ENCODE assay signal across 8 mouse cellular contexts in the genomic region with DNA sequence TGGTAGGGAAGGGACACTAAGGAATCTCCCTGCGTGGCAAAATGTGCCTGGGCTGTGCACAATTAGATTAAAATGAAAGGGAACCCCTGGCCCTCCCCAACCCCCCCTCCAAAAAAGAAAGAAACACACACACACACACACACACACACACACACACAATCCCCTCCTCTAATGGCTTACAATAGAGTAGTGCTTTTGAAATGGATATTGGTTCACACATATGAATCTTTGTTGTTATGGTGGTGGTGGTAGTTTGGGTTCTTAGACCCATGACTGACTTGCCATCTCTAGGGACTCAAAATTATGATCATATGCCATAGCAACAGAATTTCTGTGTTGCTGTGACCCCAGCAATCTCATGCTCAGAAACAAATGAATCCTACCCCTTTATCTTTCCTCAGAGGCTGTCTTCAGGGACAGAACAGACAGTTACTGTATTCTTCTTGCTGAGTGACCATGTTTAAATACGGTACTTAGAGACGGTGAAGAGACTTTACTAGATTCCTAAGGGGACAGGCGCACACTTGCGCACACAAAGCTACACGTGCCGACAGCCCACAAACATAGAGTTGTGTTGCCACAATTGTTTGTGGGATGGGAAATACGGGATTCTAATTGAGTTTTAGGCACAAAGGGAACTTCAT.
DNase-seq lines count a peak whose midpoint lies in the region; ATAC-seq and TF ChIP-seq lines count a peak whose summit lies in the region.

No protein-coding gene starts in this region.

- ATAC-seq in lung, embryonic 14.5 days (ENCODE audit: insufficient read depth), result no peak
- ATAC-seq in forebrain, embryonic 14.5 days, result peak; percentile 9
- ATAC-seq in intestine, postnatal 0 days, result no peak
- peak; percentile 21 for ATAC-seq in neural tube, embryonic 15.5 days (ENCODE audit: low FRiP score)
- ATAC-seq in megakaryocyte progenitor cell, adult 5-6 weeks (replicated peaks; ENCODE audit: poor library complexity), result no peak

- TF ChIP-seq CTCF in lung, embryonic 14.5 days (IDR thresholded peaks at IDR 0.05; ENCODE audit: low read depth), result no peak
- TF ChIP-seq CTCF in lung, adult 2 months (IDR thresholded peaks at IDR 0.05; ENCODE audit: insufficient read depth, low read length), result no peak
- no peak for TF ChIP-seq CTCF in intestine, postnatal 0 days (IDR thresholded peaks at IDR 0.05; ENCODE audit: low read depth)

- H3K4me2 ChIP-seq in lung, embryonic 14.5 days, result peak overlapping the region; percentile 51
- peak overlapping the region; percentile 47 for H3K4me2 ChIP-seq in forebrain, embryonic 14.5 days (ENCODE audit: low read length)
- H3K4me2 ChIP-seq in intestine, postnatal 0 days (replicated peaks; ENCODE audit: low read depth), result peak overlapping the region; percentile 47; the same call in 1 of the 2 replicates
- peak overlapping the region; percentile 55 for H3K4me2 ChIP-seq in neural tube, embryonic 15.5 days

- DNase-seq in lung, embryonic 14.5 days, result no peak
- DNase-seq in lung, adult 2 months, result no peak
- no peak for DNase-seq in forebrain, embryonic 14.5 days (ENCODE audit: low spot score)
- DNase-seq in left cerebral cortex, adult 8-10 months (ENCODE audit: low spot score in 2 of 2), result no peak
- DNase-seq in layer of hippocampus, adult 9-10 months (ENCODE audit: low spot score), result no peak

- no peaks in the 10 kb centered on the region for H3K27me3 ChIP-seq in lung, embryonic 14.5 days (ENCODE audit: insufficient read depth, low read length)
- peaks cover 13% of the 10 kb centered on the region for H3K27me3 ChIP-seq in forebrain, embryonic 14.5 days (replicated peaks; ENCODE audit: control insufficient read depth, insufficient read depth, low read length)
- H3K27me3 ChIP-seq in intestine, postnatal 0 days (replicated peaks; ENCODE audit: control insufficient read depth, insufficient read depth, low read length), result no peaks in the 10 kb centered on the region
- peaks cover 9% of the 10 kb centered on the region; the same call in 1 of the 2 replicates for H3K27me3 ChIP-seq in neural tube, embryonic 15.5 days (replicated peaks)

- no peak for TF ChIP-seq POLR2A in lung, adult 2 months (IDR thresholded peaks at IDR 0.05; ENCODE audit: borderline replicate concordance, extremely low read depth, low read depth, low read length)

- no peaks in the 10 kb centered on the region for H3K9me3 ChIP-seq in lung, embryonic 14.5 days (ENCODE audit: low read depth, low read length)
- 0 out of 2 replicates have a peak, but pooled peaks cover 2% of the 10 kb centered on the region for H3K9me3 ChIP-seq in forebrain, embryonic 14.5 days (replicated peaks; ENCODE audit: control insufficient read depth, low read length)
- H3K9me3 ChIP-seq in intestine, postnatal 0 days (ENCODE audit: control insufficient read depth), result no peaks in the 10 kb centered on the region
- H3K9me3 ChIP-seq in neural tube, embryonic 15.5 days (replicated peaks), result no peaks in the 10 kb centered on the region

- no peaks in the 10 kb centered on the region for H3K36me3 ChIP-seq in lung, embryonic 14.5 days (ENCODE audit: insufficient read depth)
- no peaks in the 10 kb centered on the region for H3K36me3 ChIP-seq in forebrain, embryonic 14.5 days (ENCODE audit: control insufficient read depth, insufficient read depth, low read length)
- no peaks in the 10 kb centered on the region for H3K36me3 ChIP-seq in intestine, postnatal 0 days (ENCODE audit: control insufficient read depth, insufficient read depth)
- H3K36me3 ChIP-seq in neural tube, embryonic 15.5 days, result no peaks in the 10 kb centered on the region

- H3K4me3 ChIP-seq in lung, embryonic 14.5 days (ENCODE audit: low read depth, low read length), result no peak overlapping the region
- H3K4me3 ChIP-seq in lung, adult 2 months (replicated peaks; ENCODE audit: extremely low read depth, low read depth, low read length), result no peak overlapping the region
- H3K4me3 ChIP-seq in forebrain, embryonic 14.5 days (ENCODE audit: low read depth, low read length), result peak overlapping the region; percentile 15
- no peak overlapping the region for H3K4me3 ChIP-seq in intestine, postnatal 0 days (ENCODE audit: low read depth, low read length)
- peak overlapping the region; percentile 29; the same call in 1 of the 2 replicates for H3K4me3 ChIP-seq in neural tube, embryonic 15.5 days (replicated peaks)

- no peaks in the 10 kb centered on the region for H3K4me1 ChIP-seq in lung, embryonic 14.5 days (ENCODE audit: insufficient read depth)
- no peaks in the 10 kb centered on the region for H3K4me1 ChIP-seq in lung, adult 2 months (ENCODE audit: control insufficient read depth, insufficient read depth, low read length)
- H3K4me1 ChIP-seq in forebrain, embryonic 14.5 days (ENCODE audit: control insufficient read depth, insufficient read depth, low read length), result peaks cover 19% of the 10 kb centered on the region
- no peaks in the 10 kb centered on the region for H3K4me1 ChIP-seq in intestine, postnatal 0 days (replicated peaks; ENCODE audit: control insufficient read depth, insufficient read depth, low read length)
- H3K4me1 ChIP-seq in neural tube, embryonic 15.5 days, result peaks cover 24% of the 10 kb centered on the region

- no peak overlapping the region for H3K9ac ChIP-seq in lung, embryonic 14.5 days
- H3K9ac ChIP-seq in forebrain, embryonic 14.5 days (ENCODE audit: low read length), result peak overlapping the region; percentile 7; the same call in 1 of the 2 replicates
- no peak overlapping the region for H3K9ac ChIP-seq in intestine, postnatal 0 days (ENCODE audit: low read depth, low read length)
- peak overlapping the region; percentile 36; the same call in 1 of the 2 replicates for H3K9ac ChIP-seq in neural tube, embryonic 15.5 days (replicated peaks)

- 71% methylated on average over 8 of the region's 8 CpGs for WGBS in lung, embryonic 14.5 days
- 73% methylated on average over 8 of the region's 8 CpGs for WGBS in lung, adult 2 months
- WGBS in forebrain, embryonic 14.5 days, result 20% methylated on average over 8 of the region's 8 CpGs
- 78% methylated on average over 8 of the region's 8 CpGs for WGBS in intestine, postnatal 0 days
- 29% methylated on average over 8 of the region's 8 CpGs for WGBS in neural tube, embryonic 15.5 days

- H3K27ac ChIP-seq in lung, embryonic 14.5 days (ENCODE audit: low read depth), result no peak overlapping the region
- H3K27ac ChIP-seq in forebrain, embryonic 14.5 days (ENCODE audit: low read depth, low read length), result peak overlapping the region; percentile 88
- H3K27ac ChIP-seq in intestine, postnatal 0 days (ENCODE audit: low read depth, low read length), result no peak overlapping the region
- H3K27ac ChIP-seq in neural tube, embryonic 15.5 days (replicated peaks), result peak overlapping the region; percentile 63; the same call in 1 of the 2 replicates

Comparison
In these comparisons a context has a peak if more than half of its experiments do, and no peak if none do; other contexts are left out.
1. ATAC-seq: peak in forebrain, embryonic 14.5 days (single experiment) and neural tube, embryonic 15.5 days (single experiment); none in lung, embryonic 14.5 days (single experiment), intestine, postnatal 0 days (single experiment) and megakaryocyte progenitor cell, adult 5-6 weeks (single experiment).
2. H3K27ac ChIP-seq: peak in forebrain, embryonic 14.5 days (single experiment) and neural tube, embryonic 15.5 days (single experiment); none in lung, embryonic 14.5 days (single experiment) and intestine, postnatal 0 days (single experiment).
3. H3K4me3 ChIP-seq: peak in forebrain, embryonic 14.5 days (single experiment) and neural tube, embryonic 15.5 days (single experiment); none in lung, embryonic 14.5 days (single experiment), lung, adult 2 months (single experiment) and intestine, postnatal 0 days (single experiment).
4. H3K9ac ChIP-seq: peak in forebrain, embryonic 14.5 days (single experiment) and neural tube, embryonic 15.5 days (single experiment); none in lung, embryonic 14.5 days (single experiment) and intestine, postnatal 0 days (single experiment).
5. Peak in every context shown above with its lines, with median percentiles within 50 percentile points of each other: H3K4me2 ChIP-seq.